In the genomic region with DNA sequence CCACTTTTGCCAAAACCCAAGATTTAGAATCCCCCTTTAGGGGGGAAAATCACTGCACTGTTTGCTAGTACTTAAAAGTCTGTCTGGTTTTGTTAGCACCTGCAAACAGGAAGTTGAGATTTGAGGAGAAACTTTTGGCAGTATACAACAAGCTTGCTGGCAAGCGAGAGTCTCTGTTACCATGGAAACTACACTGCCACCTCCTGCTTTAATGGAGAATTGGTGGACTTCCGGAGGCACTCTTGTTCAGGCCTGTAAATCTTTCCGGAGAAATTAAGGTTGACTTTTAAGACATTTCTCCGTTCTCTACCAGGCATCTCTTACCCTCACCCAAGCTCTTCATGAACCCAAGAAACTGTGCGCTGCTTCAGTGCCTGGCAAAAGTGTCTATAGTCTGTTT, we compare ENCODE assay signal across 9 mouse cellular contexts.
A peak's percentile ranks its signal among the peaks of the same experiment; 100 is the strongest.
DNase-seq lines count a peak whose midpoint lies in the region; ATAC-seq and TF ChIP-seq lines count a peak whose summit lies in the region.
"Had no signal": no experiment of that assay in that cellular context is flagged by ENCODE, and none has a peak within 500 bp of the region (broad histone marks: within the 10 kb centered on the region; RNA-seq: fewer than 3 reads in every experiment).

No protein-coding gene starts in this region.

- TF ChIP-seq CTCF in kidney, adult 2 months (conservative IDR thresholded peaks at IDR 0.05; ENCODE audit: insufficient read depth, insufficient read length, low read depth, low read length), result no peak

- peaks cover 45% of the 10 kb centered on the region for H3K4me1 ChIP-seq in kidney, adult 2 months (ENCODE audit: control insufficient read depth, insufficient read depth, low read length)
- peaks cover 91% of the 10 kb centered on the region for H3K4me1 ChIP-seq in embryonic facial prominence, embryonic 10.5 days
- H3K4me1 ChIP-seq in intestine, embryonic 15.5 days (replicated peaks), result peaks cover 42% of the 10 kb centered on the region
- peaks cover 34% of the 10 kb centered on the region for H3K4me1 ChIP-seq in midbrain, embryonic 16.5 days (ENCODE audit: control insufficient read depth, insufficient read depth, low read length)

- no peak for ATAC-seq in intestine, embryonic 15.5 days
- ATAC-seq in midbrain, embryonic 16.5 days, result no peak

- H3K36me3 ChIP-seq in kidney, adult 2 months (ENCODE audit: control insufficient read depth, insufficient read depth, low read length), result no peaks in the 10 kb centered on the region
- H3K36me3 ChIP-seq in embryonic facial prominence, embryonic 10.5 days (replicated peaks), result no peaks in the 10 kb centered on the region
- no peaks in the 10 kb centered on the region for H3K36me3 ChIP-seq in intestine, embryonic 15.5 days
- no peaks in the 10 kb centered on the region for H3K36me3 ChIP-seq in midbrain, embryonic 16.5 days (ENCODE audit: control insufficient read depth, insufficient read depth, low read length)

- H3K9me3 ChIP-seq in embryonic facial prominence, embryonic 10.5 days, result no peaks in the 10 kb centered on the region
- H3K9me3 ChIP-seq in intestine, embryonic 15.5 days, result no peaks in the 10 kb centered on the region
- no peaks in the 10 kb centered on the region for H3K9me3 ChIP-seq in midbrain, embryonic 16.5 days (replicated peaks; ENCODE audit: control insufficient read depth, low read length, poor library complexity, severe bottlenecking)

- H3K9ac ChIP-seq in intestine, embryonic 15.5 days, result no peak overlapping the region
- no peak overlapping the region for H3K9ac ChIP-seq in midbrain, embryonic 16.5 days (ENCODE audit: low read depth, low read length)

- DNase-seq in kidney, adult 2 months, result peak; percentile 75
- DNase-seq in kidney, adult 11 months, result no peak
- DNase-seq in embryonic facial prominence, embryonic 10.5 days (ENCODE audit: low spot score), result no peak
- no peak for DNase-seq in natural killer cell, adult 2 months (ENCODE audit: low spot score in 2 of 2)
- no peak for DNase-seq in layer of hippocampus, postnatal 25 days (ENCODE audit: extremely low spot score in 1 of 2, low spot score in 1 of 2)
- DNase-seq in spleen, adult 18-20 months, result no peak

- H3K4me2 ChIP-seq in intestine, embryonic 15.5 days (replicated peaks), result peak overlapping the region; percentile 40
- peak overlapping the region; percentile 34 for H3K4me2 ChIP-seq in midbrain, embryonic 16.5 days (ENCODE audit: low read length)

- peak overlapping the region; percentile 68 for H3K27ac ChIP-seq in kidney, adult 2 months (ENCODE audit: insufficient read depth, low read depth, low read length)
- H3K27ac ChIP-seq in embryonic facial prominence, embryonic 10.5 days (replicated peaks), result peak overlapping the region; percentile 52
- H3K27ac ChIP-seq in intestine, embryonic 15.5 days, result peak overlapping the region; percentile 80; the same call in 1 of the 2 replicates
- peak overlapping the region; percentile 67 for H3K27ac ChIP-seq in midbrain, embryonic 16.5 days (ENCODE audit: low read length)

- TF ChIP-seq POLR2A in kidney, adult 2 months (IDR thresholded peaks at IDR 0.05; ENCODE audit: low read depth, low read length), result no peak

- 19% methylated on average over 5 of the region's 5 CpGs for WGBS in kidney, adult 2 months
- 18% methylated on average over 5 of the region's 5 CpGs for WGBS in embryonic facial prominence, embryonic 10.5 days
- WGBS in intestine, embryonic 15.5 days, result 16% methylated on average over 5 of the region's 5 CpGs
- WGBS in midbrain, embryonic 16.5 days, result 11% methylated on average over 5 of the region's 5 CpGs

- no peak overlapping the region for H3K4me3 ChIP-seq in kidney, adult 2 months (ENCODE audit: insufficient read depth, low read depth, low read length)
- H3K4me3 ChIP-seq in embryonic facial prominence, embryonic 10.5 days, result peak overlapping the region; percentile 37
- H3K4me3 ChIP-seq in intestine, embryonic 15.5 days (replicated peaks), result no peak overlapping the region
- no peak overlapping the region for H3K4me3 ChIP-seq in midbrain, embryonic 16.5 days (ENCODE audit: low read depth, low read length)

- no peaks in the 10 kb centered on the region for H3K27me3 ChIP-seq in kidney, adult 2 months (replicated peaks; ENCODE audit: control insufficient read depth, insufficient read depth, low read length)
- no peaks in the 10 kb centered on the region for H3K27me3 ChIP-seq in embryonic facial prominence, embryonic 10.5 days (replicated peaks; ENCODE audit: low read depth, poor library complexity, severe bottlenecking)
- H3K27me3 ChIP-seq in intestine, embryonic 15.5 days (replicated peaks), result no peaks in the 10 kb centered on the region
- H3K27me3 ChIP-seq in midbrain, embryonic 16.5 days (ENCODE audit: control insufficient read depth, insufficient read depth, low read depth, low read length), result no peaks in the 10 kb centered on the region
- H3K27me3 ChIP-seq: Patski had no signal
